Mouse (Mus musculus) spleen, postnatal 36 days (tissue): ENCODE results near the gene Stat5b.

Source experiments
- DNase-seq, 2 experiments: peaks; one replicate each; pipeline ENCODE4 v3.0.0; 2022; ENCODE audit warnings: low spot score in 2 of 2, mixed read lengths in 1 of 2

The Stat5b gene

DNA sequence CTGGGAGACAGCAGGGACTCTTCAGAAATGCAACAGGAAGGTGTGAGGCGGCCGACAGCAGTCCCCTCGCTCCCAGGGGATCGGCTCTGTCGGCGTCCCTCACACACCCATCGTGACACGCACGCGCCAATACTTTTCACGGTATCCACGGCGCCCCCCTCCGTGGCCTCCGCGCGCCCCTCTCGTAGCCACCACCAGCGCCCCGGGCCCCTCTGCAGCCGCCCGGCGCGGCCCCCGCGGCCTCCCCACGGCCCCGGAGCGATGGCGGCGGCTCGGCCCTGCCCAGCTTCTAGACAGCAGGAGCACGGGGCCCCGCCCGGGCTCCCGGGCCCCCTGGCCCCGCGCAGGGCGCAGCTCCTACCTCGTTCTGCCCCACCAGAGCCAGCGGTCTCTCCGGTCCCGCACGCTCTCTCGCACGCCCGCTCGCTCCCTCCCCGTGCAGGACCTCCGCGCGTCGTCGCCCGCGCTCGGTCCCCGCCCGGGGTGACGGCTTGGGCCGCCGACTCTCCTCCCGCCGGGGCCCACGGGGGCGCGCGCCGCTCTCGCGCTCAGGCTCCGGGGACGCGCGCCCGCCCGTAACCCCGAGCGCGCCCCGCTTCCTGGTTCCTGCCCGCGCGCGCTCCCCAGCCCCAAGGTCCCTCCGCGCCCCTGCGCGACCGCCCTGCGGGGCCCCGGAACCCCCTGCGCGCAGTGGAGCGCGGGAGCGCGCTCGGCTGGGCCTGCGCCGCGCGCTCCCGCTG, at the start of gene Stat5b:
TSS of gene Stat5b (minus strand) at position 687 of the 740 bp plus-strand sequence.
- peak; percentile 85 to 86 for DNase-seq

DNA sequence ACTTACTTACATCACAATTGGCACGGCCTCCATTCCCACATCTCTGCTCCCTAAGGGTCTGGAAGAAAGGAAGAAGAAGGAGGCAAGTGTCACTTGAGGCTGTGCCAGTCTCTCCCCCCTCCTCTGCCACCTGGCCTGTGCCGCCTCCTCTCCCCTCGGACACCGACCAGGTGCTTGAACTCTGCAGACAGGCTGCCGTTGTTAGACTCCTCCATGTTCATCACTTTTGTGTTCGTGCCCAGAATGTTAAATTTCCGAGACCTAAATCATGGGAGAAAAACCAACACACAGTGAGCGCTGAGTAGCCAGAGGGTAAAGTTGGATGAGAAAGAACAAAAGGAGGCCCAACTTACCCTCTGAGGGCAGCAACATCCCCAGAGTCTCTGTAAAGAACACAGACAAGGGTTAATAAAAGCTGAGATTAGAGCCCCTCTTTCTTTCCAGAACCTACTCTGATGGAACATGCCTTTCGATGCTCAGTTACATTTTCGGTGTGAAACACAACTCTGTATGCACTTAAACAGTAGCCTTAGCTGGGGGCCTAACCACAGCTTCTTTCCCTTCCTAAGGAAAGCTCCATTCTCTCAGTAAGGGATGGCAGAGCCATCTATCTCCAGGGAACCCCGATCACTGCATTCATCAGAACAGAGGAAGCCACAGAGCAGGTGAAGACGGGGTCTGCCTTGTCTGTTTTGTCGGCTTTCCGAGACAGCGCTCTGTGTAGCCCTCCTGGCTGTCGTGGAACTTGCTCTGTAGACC, 48.1 kb upstream of the Stat5b start:
- no peak for DNase-seq

DNA sequence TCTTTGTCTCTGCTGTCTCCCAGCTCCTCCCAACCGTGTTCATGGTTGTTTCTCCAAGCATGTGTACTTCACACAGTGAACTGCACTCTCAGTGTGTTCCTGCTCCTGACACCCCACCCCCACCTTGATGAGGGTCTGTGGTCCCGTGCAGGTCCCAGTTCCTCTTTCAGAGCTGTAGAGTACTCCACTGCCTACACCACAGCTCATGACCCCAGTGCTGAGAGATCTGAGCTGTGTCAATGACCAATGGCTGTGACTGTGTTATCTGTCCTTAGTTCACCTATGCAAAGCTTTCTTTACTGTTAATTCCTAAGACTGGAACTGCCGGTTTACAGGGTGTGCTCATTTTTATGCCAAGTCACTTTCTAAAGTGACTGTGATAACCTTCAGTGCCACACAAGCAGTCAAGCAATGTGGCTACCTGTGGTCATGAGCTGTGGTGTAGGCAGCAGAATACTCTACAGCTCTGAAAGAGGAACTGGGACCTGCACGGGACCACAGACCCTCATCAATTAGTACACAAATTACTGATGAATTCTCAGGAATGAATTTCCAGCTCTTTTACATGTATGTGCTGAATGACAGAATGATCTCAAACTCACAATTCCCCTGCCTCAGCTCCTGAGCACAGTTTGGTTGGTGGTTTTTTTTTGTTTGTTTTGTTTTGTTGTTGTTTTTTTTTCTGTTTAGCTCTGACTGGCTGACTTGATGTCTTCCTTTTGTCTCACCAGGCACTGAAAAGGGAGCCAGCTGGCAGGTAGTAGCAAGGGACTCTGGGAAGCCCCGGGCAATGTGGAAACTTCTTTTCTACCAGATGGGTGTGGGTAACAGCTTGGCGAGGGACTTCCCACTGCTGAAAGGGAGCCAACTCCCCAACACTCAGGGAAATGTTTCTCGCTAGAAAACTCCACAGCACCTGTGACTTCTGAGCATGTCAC, 47.0 kb upstream of the Stat5b start:
- no peak for DNase-seq

DNA sequence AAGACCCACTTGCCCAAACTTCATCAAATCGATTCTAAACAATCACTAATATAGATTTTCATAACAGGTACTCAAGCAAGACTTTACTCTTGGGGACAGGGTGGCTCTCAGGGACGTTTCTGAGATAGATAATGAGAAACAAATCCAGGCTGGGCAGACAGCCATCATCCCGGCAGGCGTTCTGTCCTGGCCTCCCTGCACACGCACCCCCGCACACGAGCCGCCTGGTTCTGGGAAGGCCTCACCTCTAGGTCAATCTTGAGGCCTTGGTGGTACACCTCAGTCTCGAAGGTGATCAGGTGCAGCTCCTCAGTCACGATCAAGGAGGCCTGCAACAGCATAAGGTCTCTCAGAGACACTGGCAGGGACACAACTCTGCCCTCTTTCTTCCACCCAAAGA, 45.6 kb upstream of the Stat5b start:
- DNase-seq: no peak

DNA sequence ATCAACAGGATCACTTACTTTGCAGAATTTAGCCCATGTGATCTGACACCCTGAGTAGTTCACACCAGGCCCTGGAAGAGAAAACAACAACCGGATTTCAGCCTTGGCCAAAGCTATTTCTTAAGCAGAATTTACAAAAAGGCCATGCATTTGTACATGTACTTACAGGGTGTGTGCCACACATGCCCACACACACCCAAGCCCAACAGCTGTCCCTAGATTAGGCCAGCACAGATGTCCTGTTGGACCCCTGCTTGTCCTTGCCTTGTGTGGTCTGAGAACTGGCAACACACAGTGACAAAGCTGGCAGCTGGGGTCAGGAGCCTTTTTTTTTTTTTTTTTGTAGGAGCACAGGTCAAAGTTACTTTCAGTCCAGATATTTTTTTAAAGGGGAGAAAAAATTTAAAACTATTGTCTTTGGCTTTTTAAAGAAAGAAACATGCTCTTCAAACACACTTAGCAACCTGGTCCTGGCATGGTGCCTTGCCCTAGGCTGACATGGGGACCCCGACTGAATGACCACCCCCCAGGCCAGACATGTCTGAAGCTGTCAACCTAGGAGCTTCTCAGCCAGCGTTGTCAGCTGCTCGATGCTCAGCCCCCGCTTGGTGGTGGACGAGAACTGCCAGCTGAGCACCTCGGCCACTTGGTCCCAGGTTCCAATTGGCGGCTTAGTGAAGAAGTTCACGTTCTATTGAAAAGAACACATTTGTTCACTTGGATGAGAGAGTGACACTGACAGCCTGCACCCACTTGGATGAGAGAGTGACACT, 43.8 kb upstream of the Stat5b start:
- DNase-seq: no peak

DNA sequence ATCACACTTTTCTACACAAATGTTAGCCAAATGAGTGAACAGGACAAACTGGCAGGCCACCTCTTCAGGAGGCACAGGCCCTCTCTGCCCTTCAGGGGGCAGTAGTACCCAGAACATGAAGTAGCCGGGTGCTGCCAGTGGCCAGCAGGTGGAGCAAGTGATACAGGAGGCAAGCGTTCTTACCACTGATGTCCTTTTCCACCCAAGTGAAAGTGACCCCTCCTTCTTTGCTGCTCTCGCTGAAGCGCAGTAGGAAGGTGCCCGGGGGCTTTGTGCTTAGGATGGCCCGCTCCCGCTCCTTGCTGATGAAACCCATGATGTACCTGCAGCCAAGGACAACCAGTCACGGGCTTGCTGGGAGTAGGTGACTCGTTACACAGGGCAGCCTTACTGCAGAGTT, 43.0 kb upstream of the Stat5b start:
- peak; percentile 83 to 90 for DNase-seq

DNA sequence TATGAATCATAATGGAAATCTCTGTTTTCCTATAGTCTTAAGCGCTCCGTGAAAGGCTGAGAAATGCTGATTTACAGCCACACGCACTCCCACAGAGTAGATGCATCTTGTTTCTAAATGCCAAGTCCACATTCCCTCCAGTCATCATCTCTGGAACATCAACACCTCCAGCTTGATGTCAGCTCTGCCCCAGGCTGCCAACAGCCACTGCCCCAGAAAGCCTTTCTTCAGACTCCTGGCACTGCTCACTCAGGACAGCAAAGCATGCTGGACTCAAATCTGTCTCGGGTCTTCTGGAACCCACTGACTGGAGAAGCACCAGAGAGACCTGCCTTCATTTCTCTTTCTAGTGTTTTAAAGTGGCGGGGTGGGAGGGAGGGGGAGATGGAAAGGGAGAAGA, 41.9 kb upstream of the Stat5b start:
- DNase-seq: no peak

DNA sequence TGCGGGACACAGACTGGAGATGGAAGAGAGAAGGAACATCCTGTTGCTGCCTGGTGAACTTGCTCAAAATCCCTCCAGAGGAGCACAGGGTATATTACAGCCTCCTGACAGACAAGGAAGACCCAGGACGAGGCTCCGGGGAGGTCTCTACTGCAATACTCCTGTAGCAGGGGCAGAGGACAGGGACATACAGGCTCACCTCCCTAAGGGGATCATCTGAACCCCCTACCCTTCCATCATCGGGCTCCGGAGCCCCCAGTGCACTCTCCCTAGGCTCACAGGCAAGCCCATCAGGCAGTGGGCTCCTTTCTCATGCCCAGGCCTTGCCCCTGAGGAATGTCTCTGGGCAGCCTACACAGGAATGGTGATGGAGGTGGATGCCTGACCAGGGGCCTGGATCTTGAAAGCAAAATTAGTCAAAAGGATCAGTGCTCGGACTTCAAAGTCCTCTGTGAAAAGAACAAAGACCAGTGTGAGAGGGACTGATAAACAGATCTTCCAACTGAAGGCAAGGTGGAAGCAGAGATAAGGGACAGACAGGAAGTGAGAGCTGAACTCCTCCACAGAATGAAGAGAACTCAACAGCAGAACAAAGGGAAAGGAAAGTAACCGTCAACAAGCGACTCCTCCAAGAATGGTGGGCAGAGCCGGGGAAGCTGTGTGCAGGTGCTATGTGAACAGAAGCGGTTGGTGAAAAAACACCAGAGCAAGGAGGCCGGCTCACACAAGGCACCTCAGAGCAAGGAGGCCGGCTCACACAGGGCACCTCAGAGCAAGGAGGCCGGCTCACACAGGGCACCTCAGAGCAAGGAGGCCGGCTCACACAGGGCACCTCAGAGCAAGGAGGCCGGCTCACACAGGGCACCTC, 41.0 kb upstream of the Stat5b start:
- peak in 1 of 2 experiments; percentile 48 for DNase-seq

DNA sequence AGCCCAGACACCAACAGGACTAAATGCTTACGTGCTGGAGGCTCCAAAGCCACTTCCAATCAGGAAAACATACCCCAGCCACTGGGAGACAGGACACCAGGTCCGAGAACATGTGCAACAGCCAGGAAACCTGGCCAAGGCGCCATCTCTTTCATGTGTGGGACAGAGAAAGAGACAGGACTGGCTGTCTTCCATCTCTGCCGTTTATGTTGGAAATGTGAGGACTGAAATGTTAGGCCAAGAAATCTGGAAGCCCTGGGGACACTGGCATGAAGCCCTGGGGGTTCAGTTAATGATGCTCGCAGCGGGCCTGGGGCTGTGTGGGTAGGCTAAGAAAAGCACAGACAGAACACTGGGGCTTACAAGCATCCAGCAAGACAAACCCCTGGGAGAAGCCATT, 40.0 kb upstream of the Stat5b start:
- DNase-seq: no peak

DNA sequence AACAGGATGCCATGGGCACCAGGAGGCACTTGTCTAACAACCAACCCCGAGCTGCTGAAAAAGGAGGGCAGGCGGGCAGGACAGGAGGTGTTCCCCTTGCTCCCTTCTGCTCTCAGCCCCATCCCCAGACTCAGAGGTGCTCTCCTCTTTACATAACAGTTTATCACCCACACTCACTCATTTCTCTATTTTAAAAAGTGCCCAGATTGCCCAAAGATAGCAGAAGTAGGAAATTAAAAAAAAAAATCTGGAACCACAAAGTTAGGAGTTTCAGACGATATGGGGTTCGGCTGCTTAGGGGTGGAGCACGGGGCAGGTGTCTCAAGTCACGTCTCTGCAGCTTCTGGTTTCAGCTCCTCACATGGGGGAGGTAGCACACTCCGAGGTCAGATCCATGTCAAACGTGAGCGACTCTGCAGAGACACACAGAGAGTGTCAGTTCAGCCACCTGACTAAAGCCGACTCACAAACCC, 37.9 kb upstream of the Stat5b start:
- DNase-seq: no peak

DNA sequence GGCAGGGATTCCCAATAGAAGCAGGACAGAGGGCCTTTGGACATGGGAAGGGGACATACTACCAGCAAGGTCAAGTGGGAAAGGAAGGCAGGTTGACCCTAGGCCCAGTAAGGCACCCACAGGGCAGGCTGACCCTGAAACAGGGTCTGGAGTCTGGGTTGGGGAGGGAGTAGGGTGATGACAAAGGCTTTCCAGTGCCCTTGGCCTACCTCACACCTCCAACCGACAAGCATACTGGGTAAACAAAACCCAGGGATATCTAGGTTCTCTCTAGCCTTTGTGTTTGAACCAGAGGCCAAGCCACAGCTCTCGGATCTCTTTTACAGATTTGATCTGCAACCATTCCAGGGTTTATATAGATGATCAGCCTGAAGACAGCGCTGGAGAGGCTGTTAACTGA, 37.2 kb upstream of the Stat5b start:
- DNase-seq: no peak

DNA sequence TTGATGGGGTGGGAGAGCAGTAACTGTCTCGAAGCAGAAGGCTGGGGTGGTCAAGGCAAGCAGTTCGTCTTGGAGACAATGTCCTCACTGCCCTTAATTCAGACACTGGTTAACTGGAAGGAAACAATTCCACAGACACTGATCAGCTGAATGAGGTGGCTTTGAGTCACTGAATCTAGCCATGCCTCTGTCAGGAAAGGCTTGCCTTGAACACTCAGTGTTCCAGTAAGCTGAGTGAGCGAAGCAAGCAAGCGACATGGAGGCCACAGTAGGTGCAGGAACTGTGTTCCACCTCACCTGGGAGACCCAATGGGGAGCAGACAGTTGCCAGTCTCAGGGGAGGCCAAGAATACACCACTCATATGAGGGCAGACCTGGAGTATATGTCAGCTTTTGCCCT, 36.7 kb upstream of the Stat5b start:
- DNase-seq: no peak

DNA sequence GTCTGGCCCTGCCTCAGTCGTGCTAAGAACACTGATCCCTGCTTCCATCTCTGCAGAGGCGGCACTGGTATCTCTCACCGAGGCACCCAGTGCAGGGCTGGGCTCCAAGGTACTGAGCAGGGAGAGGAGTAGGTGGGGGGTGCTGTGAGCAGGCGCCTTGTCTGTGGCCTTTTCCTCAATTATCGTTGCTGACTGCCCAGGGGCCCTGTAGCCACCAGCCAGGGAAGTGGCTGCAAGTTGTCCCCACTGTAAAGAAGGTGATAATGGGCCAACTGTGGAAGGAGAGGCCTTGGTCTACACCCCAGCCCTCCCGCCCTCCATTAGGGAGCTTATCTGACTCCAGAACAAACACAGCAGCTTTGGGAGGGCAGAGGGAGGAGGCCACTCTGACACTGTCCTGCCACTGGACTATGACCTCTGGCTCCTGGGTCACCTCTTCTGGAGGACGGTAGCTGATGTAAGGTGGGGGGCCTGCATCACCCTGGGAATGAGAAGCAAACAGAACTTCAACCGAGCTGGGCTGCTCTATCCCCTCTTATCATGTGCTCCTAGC, 35.7 kb upstream of the Stat5b start:
- no peak for DNase-seq

DNA sequence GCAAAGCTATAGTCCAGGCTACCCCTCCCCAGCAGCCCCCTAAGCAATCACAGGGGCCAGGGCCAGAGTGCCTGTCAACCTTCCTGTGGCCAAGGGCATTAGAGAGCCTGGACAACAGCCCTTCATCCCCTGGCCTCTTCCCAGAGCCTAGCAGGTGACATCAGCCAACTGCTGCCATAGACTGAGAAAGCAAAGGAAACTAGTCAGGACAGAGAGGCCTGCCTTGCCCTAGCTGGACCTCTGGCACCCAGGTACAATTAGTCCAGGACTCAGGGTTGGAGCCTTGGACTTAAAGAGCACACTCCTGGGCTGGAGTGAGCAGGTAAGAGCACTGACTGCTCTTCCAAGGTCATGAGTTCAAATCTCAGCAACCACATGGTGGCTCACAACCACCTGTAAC, 34.9 kb upstream of the Stat5b start:
- DNase-seq: no peak

DNA sequence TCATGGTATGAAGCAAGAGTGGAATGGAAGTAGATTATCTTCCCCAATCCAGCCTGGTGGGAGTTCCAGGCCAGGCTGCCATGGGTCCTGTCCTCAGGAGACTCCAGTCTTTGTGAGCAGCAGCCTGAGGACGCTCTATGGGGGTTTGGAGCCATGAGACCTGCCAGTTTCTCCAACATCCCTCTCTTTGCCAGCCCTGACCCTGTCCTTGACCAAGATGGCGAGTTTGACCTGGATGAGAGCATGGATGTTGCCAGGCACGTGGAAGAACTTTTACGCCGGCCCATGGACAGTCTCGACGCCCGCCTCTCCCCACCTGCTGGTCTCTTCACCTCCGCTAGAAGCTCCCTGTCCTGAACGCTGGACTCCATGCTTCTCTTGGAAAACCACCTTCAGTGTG, 33.1 kb upstream of the Stat5b start:
- DNase-seq: no peak

DNA sequence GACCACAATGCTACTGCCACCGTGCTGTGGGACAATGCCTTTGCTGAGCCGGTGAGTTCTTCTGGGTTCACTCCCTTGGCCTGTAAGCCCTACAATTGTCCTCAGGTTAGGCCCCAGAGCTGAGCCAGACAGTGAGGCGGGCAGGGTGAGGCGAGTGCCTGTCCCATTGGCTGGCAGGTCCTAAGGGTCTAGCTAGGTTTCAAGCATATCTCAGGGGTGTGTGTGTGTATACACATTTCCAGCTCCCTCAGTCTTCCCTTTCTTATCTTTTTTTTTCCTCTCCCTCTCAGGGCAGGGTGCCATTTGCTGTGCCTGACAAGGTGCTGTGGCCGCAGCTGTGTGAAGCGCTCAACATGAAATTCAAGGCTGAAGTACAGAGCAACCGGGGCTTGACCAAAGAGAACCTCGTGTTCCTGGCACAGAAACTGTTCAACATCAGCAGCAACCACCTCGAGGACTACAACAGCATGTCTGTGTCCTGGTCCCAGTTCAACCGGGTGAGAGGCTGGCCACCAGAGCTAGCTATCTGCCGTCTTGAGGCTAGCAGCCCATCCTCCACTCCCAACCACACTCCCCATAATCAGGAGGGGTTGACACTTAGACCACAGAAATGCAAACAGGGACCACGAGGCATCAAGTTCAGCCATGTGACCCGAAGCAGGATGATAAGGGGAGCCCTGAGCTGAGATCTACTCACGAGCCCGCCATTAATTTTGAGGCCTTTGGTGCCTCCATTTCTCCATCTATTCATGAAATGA, 29.0 kb upstream of the Stat5b start:
- DNase-seq: peak in 1 of 2 experiments; percentile 4

DNA sequence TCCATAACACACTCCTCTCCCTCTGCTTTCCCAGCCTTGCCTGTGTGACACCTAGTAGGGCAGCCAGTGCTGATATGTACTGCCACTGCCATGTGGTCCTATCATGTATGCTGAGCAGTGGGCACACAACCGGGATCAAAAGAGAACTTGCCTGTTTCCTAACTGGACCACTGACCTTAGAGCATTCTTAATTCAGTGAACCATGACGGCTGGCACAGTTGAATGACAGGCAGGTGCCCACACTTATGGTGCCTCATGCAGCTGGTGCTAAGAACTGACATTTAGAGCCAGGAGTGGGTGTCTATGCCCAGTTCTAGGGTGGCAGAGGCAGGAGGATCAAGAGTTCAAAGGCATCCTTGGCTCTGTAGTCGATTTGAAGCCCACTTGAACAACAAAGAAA, 25.2 kb upstream of the Stat5b start:
- DNase-seq: no peak

DNA sequence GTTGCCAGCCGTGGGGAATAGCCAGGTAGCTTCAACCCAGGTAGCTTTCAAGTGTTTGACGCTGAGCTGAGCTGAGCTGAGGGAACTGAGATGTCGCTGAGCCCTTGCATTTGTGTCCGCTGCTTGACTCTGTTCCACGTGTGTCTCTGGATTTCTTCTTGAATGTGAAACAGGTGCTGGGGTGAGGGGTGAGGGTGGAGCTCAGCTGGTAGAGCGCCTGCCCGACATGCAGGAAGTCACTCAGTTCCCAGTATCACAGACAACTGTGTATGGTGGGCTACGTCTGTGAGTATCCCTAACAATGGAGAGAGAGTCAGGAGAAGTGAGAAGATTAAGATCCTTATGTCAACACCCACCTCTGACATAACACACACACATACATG, 20.4 kb upstream of the Stat5b start:
- DNase-seq: no peak

DNA sequence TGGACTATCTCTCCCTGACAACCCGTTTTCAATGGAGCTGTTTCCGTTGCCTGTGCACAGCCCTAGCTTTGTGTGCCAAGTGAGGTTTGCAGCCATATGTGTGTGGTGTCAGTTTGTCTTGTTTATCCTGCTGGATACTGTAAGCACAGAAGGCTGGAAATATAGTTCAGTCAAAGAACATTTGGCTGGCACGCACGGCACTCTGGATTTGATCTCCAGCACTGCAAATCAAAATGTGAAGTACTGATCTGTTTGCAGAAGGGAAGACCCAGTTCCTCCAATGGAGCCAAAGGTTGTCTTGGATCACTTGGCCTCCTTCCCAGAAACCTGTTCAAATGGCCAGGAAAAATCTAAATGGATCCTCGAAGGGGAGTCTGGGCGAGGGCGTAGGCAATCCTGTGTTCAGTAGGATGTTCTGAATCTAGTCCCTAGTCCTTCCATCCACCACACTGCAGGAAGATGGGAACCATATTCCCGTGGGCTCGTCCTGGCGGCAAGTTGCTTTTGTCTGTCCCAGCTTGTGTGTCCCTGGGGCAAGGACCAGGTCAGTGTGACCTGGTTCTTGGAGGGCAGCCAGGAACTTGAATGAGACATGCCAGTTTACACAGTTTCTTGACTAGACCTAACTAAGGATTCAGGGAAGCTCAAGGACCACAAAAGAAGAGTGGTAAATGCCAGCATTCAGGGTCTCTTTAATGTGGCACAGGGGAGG, 19.9 kb upstream of the Stat5b start:
- DNase-seq: no peak
